In the genomic region with DNA sequence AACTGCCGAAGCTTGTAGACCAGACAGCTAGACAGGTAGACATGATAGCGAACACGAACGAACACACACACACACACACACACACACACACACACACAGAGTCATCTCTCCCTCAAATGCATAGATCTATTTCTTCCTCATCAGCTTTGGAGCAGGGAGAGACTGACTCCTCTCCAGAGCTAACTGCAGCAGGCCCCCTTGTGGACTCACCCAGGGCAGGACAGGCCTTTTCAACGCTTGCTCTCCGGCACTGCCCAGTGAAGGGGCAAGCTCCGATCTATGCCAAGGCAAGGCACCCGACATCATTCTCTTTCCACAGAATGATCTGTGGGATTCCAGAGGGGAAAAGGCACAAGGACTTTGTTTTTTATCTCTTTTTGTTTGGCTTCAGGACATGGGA, we compare ENCODE assay signal across 11 mouse cellular contexts. TPM values are rescaled to one million over a fixed set of nuclear protein-coding genes. Genes with fewer than 3 reads are reported as not detected.
DNase-seq lines count a peak whose midpoint lies in the region; TF ChIP-seq lines count a peak whose summit lies in the region.
"Had no signal": no experiment of that assay in that cellular context is flagged by ENCODE, and none has a peak within 500 bp of the region (broad histone marks: within the 10 kb centered on the region; RNA-seq: fewer than 3 reads in every experiment).

No protein-coding gene starts in this region.

- DNase-seq in cerebellum, postnatal 10 days, result peak; percentile 61 to 63
- no peak for DNase-seq in cerebellum, adult 11-12 months
- DNase-seq in left cerebral cortex, adult 2 months (ENCODE audit: extremely low spot score in 1 of 2, low spot score in 2 of 2), result no peak
- no peak for DNase-seq in left cerebral cortex, adult 11 months (ENCODE audit: low spot score)
- peak; percentile 37 for DNase-seq in MN1 (ENCODE audit: low spot score)
- DNase-seq in lung, postnatal 10 days, result peak; percentile 61
- no peak for DNase-seq in layer of hippocampus, adult 9-11 months
- no peak for DNase-seq in layer of hippocampus, postnatal 25 days (ENCODE audit: extremely low spot score in 1 of 2, low spot score in 1 of 2)
- DNase-seq: kidney, adult 11 months had no signal

- TF ChIP-seq CTCF in left cerebral cortex, adult 2 months (IDR thresholded peaks at IDR 0.05), result peak; percentile 38

- H3K27ac ChIP-seq in left cerebral cortex, adult 2 months, result no peak overlapping the region
- H3K27ac ChIP-seq: liver, embryonic 15.5 days had no signal

- H3K4me3 ChIP-seq in left cerebral cortex, adult 2 months, result no peak overlapping the region
- H3K4me3 ChIP-seq: liver, embryonic 15.5 days had no signal

- intact Hi-C loops in left cerebral cortex, adult 2 months (cut with DNase I), result loop anchor here (5.0 kb wide), 1 partner anchor 43 kb away; no protein-coding TSS in a partner anchor

RNA-seq across cellular contexts. Expression of gene 3110082I17Rik, which starts 15.1 kb away (rescaled TPM):
- 10 to 100 TPM; 16.3 to 17.9 TPM for total RNA-seq in left cerebral cortex, adult 2 months (2021)
- 10 to 100 TPM; 14.0 to 17.3 TPM for total RNA-seq in layer of hippocampus, postnatal 25 days (2021)

RNA-seq across cellular contexts. Expression of gene Gper1, which starts 22.3 kb away (rescaled TPM):
- 1 to 10 TPM; 2.5 to 2.8 TPM for total RNA-seq in left cerebral cortex, adult 2 months (2021)
- total RNA-seq in layer of hippocampus, postnatal 25 days (2021), result 1 to 10 TPM; 2.3 to 2.8 TPM
- total RNA-seq: granulocyte monocyte progenitor cell, adult 5-6 weeks had no signal

RNA-seq across cellular contexts. Expression of gene Zfand2a, which starts 39.1 kb away (rescaled TPM):
- 10 to 100 TPM; 53.9 to 60.0 TPM for total RNA-seq in left cerebral cortex, adult 2 months (2021)
- total RNA-seq in layer of hippocampus, postnatal 25 days (2021), result 10 to 100 TPM; 66.4 to 70.4 TPM

RNA-seq across cellular contexts. Expression of gene C130050O18Rik, which starts 40.2 kb away (rescaled TPM):
- under 1 TPM; 0.29 to 0.63 TPM for total RNA-seq in left cerebral cortex, adult 2 months (2021)
- under 1 TPM; 0.25 to 0.33 TPM for total RNA-seq in layer of hippocampus, postnatal 25 days (2021)

Comparison
In these comparisons a context has a peak if more than half of its experiments do, and no peak if none do; other contexts are left out.
1. DNase-seq: peak in cerebellum, postnatal 10 days (2 of 2), MN1 (single experiment) and lung, postnatal 10 days (single experiment); none in cerebellum, adult 11-12 months (single experiment), left cerebral cortex, adult 2 months (0 of 2), left cerebral cortex, adult 11 months (single experiment), layer of hippocampus, adult 9-11 months (single experiment) and layer of hippocampus, postnatal 25 days (0 of 2).